Mouse (Mus musculus) liver, postnatal 0 days (tissue): Measurements from ENCODE around the gene Slc25a19. TPM values are rescaled to one million over a fixed set of nuclear protein-coding genes. Genes with fewer than 3 reads are reported as not detected.
A peak's percentile ranks its signal among the peaks of the same experiment; 100 is the strongest.

Source experiments
- ATAC-seq: fragments of 200-750 bp; cut with Nextera tagmentation; 2 replicates; pipeline ENCODE4 v1.8.0; 2017; ENCODE audit warnings: mild to moderate bottlenecking, moderate library complexity
- DNase-seq: peaks from one replicate; pipeline ENCODE4 v3.0.0-alpha.2; 2016
- H3K27ac ChIP-seq: fragments of 300-500 bp; sonication (generic); 2 replicates; pipeline ENCODE4 v1.5.1; 2014; ENCODE audit warnings: antibody characterized with exemption, moderate library complexity, mild to moderate bottlenecking, low read depth
- H3K27me3 ChIP-seq: fragments of 300-500 bp; sonication (generic); 2 replicates; pipeline ENCODE4 v1.6.1; 2014; ENCODE audit warnings: low read length, control low read depth, mixed read lengths; ENCODE audit not compliant: insufficient read depth
- H3K36me3 ChIP-seq: fragments of 300-500 bp; sonication (generic); replicated peaks from 2 replicates; pipeline ENCODE4 v1.6.1; 2014; ENCODE audit warnings: mild to moderate bottlenecking, control low read depth, low read length, moderate library complexity, mixed read lengths; ENCODE audit not compliant: insufficient read depth
- H3K4me1 ChIP-seq: fragments of 300-500 bp; sonication (generic); 2 replicates; pipeline ENCODE4 v1.6.1; 2014; ENCODE audit warnings: antibody characterized with exemption, mild to moderate bottlenecking, control low read depth; ENCODE audit not compliant: insufficient read depth
- H3K4me2 ChIP-seq: fragments of 300-500 bp; sonication (generic); 2 replicates; pipeline ENCODE4 v1.6.1; 2014; ENCODE audit warnings: low read depth, mild to moderate bottlenecking, low read length, moderate library complexity, mixed read lengths
- H3K4me3 ChIP-seq: fragments of 300-500 bp; sonication (generic); 2 replicates; pipeline ENCODE4 v1.5.1; 2014; ENCODE audit warnings: low read depth, low read length
- H3K9ac ChIP-seq: fragments of 300-500 bp; sonication (generic); replicated peaks from 2 replicates; pipeline ENCODE4 v1.6.1; 2014; ENCODE audit warnings: mild to moderate bottlenecking, moderate library complexity
- H3K9me3 ChIP-seq: fragments of 300-500 bp; sonication (generic); 2 replicates; pipeline ENCODE4 v1.6.1; 2016; ENCODE audit warnings: mild to moderate bottlenecking, control low read depth, low read length, mixed read lengths
- CTCF ChIP-seq: sonication (generic); IDR thresholded peaks from 2 replicates; pipeline ENCODE4 v1.5.1; 2016; ENCODE audit warnings: antibody characterized with exemption, low read depth
- EP300 ChIP-seq: IDR thresholded peaks from 2 replicates; pipeline ENCODE4 v1.6.1; 2016; ENCODE audit warnings: antibody characterized with exemption, low read depth, mild to moderate bottlenecking
- WGBS: fragments of 180-500 bp; shearing (Covaris S2); extraction: QIAGEN DNeasy Blood & Tissue Kit; methylation state at CpG from one replicate; pipeline ENCODE4 v1.1.7; 2014; ENCODE audit not compliant: insufficient replicate concordance; 5-methylcytosine and 5-hydroxymethylcytosine counted together
- polyA plus RNA-seq: library from polyadenylated mRNA; unstranded; fragments of >200 nt; fragmentation: Nextera tagmentation; extraction: Ambion mirVana; gene quantifications from 2 replicates; pipeline ENCODE4 v1.2.1, GENCODE M21; 2015

The Slc25a19 gene
- polyA plus RNA-seq, 1 experiment from 2014 or later = 6.9 TPM

GRCm38 (mm10) chr11:115672226-115672987 lies 44.3 kb upstream of the Slc25a19 start:
- no peak overlapping the region for H3K27ac ChIP-seq
- H3K4me3 ChIP-seq = no peak overlapping the region
- no peak for ATAC-seq
- H3K4me1 ChIP-seq = peaks cover 44% of the 10 kb centered on the region
- DNase-seq = no peak
- TF ChIP-seq EP300 = no peak
- TF ChIP-seq CTCF = no peak
- no peaks in the 10 kb centered on the region for H3K9me3 ChIP-seq
- H3K4me2 ChIP-seq = no peak overlapping the region
- WGBS = 70% methylated on average over 7 of the region's 7 CpGs
- no peaks in the 10 kb centered on the region; the same call in 1 of the 2 replicates for H3K36me3 ChIP-seq
- H3K9ac ChIP-seq = no peak overlapping the region
- H3K27me3 ChIP-seq = no peaks in the 10 kb centered on the region

DNA sequence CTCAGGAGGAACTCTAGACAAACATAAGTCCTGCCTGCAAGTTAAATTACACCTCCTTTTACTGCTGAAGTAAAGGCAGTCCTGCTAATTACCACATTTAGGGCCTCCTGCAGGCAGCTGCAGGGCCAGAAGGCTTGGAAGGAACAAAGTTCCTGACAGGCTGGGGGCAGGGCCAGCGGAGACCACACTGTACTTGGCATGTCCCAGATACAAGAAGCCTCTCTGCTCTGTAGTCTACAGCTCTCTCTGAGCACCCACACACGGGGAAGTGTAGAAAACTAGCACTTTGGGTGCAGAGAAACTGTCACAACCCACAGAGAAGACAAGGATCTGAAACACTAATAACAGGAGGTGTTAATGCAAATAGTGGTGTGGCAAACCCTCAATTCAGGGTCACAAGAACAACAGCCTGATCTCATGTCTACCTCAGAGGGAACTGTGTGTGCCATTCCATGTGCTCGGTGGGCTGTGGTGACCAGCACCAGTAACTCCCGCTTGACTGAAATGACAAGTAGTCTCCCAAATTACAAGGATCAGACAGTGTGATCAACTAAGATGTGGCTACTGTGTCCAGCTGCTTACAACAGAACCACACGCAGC lies 42.5 kb upstream of the Slc25a19 start:
- no peak overlapping the region for H3K27ac ChIP-seq
- ATAC-seq = peak; percentile 41; the same call in 1 of the 2 replicates

DNA sequence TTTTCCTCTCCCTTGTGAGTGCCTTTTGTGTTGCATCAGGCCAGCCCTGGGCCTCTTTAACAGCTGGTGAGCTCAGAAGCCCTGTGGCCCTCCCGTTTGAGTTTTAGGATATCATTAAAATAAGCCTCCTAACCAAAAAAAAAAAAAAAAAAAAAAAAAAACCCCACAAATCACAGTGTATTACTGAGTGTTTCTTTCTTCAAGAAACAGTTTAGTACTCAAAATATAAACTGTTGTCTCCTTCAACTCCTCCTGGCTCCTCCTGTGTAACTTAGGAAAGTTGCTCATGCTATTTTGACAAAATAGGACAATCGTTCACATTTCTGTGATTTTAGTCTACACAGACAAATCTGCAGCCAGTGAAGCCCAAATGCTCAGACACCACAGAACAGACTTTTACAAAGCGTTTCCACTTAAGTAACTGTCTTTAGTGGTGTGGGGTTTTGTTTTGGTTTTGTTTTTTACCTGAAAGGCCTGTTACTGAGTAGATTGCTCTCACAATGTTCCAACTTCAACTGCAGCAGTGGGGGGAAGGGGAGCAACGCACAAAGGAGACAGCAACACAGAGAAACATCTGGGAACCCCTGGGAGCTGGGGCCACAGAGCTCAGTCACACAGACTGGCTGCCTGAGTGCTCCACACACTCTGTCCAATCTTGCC lies 35.7 kb upstream of the Slc25a19 start:
- Histone ChIP-seq H3K4me3 (no peak overlapping the region), H3K9ac (no peak overlapping the region), H3K36me3 (peaks cover 7% of the 10 kb centered on the region; the same call in 1 of the 2 replicates), H3K4me2 (no peak overlapping the region), H3K27ac (no peak overlapping the region), H3K9me3 (no peaks in the 10 kb centered on the region), H3K27me3 (no peaks in the 10 kb centered on the region), H3K4me1 (peaks cover 13% of the 10 kb centered on the region)
- WGBS = 71% methylated on average over 4 of the region's 4 CpGs
- TF ChIP-seq CTCF (no peak), EP300 (no peak)
- ATAC-seq = no peak
- DNase-seq = no peak

More for the DNA sequence above, 42.5 kb upstream of the Slc25a19 start:
- Histone ChIP-seq H3K27me3 (no peaks in the 10 kb centered on the region), H3K4me2 (no peak overlapping the region), H3K9ac (no peak overlapping the region), H3K9me3 (no peaks in the 10 kb centered on the region), H3K36me3 (peaks cover 3% of the 10 kb centered on the region; the same call in 1 of the 2 replicates), H3K4me1 (peaks cover 39% of the 10 kb centered on the region), H3K4me3 (no peak overlapping the region)
- DNase-seq = no peak
- WGBS = 41% methylated on average over 5 of the region's 5 CpGs
- TF ChIP-seq EP300 (no peak), CTCF (no peak)

DNA sequence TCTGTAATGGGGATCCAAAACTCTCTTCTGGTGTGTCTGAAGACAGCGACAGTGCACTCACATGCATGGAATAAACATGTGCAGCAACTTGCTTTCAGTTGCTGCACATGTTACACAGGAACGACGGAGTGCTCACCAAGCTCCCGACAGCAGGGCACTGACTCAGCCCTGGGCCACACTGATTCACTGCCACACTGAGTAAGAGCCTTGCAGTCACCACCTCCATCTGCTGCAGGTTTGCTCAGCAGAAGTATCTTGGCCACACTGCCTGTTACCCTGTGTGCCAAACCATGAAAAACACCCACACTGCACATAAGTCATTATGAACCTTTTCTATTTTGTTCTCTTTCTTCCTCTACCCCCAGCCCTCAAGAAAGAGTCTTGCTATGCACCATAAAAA lies 32.3 kb upstream of the Slc25a19 start:
- no peaks in the 10 kb centered on the region for H3K27me3 ChIP-seq
- H3K4me1 ChIP-seq = peaks cover 7% of the 10 kb centered on the region
- no peak overlapping the region for H3K4me3 ChIP-seq
- ATAC-seq = no peak
- H3K9me3 ChIP-seq = no peaks in the 10 kb centered on the region
- DNase-seq = no peak
- H3K27ac ChIP-seq = no peak overlapping the region
- H3K36me3 ChIP-seq = peaks cover 5% of the 10 kb centered on the region; the same call in 1 of the 2 replicates
- TF ChIP-seq CTCF = no peak
- TF ChIP-seq EP300 = no peak
- H3K9ac ChIP-seq = no peak overlapping the region
- WGBS = 92% methylated on average over 4 of the region's 4 CpGs
- H3K4me2 ChIP-seq = no peak overlapping the region

GRCm38 (mm10) chr11:115658521-115658920 lies 30.4 kb upstream of the Slc25a19 start:
- no peak for TF ChIP-seq CTCF
- TF ChIP-seq EP300 = no peak
- no peak for ATAC-seq
- Histone ChIP-seq H3K4me3 (no peak overlapping the region), H3K9ac (no peak overlapping the region), H3K27me3 (no peaks in the 10 kb centered on the region), H3K9me3 (no peaks in the 10 kb centered on the region), H3K4me1 (0 out of 2 replicates have a peak, but pooled peaks cover 2% of the 10 kb centered on the region), H3K36me3 (peaks cover 14% of the 10 kb centered on the region), H3K27ac (no peak overlapping the region), H3K4me2 (no peak overlapping the region)
- DNase-seq = no peak
- WGBS = 66% methylated on average over 6 of the region's 6 CpGs

DNA sequence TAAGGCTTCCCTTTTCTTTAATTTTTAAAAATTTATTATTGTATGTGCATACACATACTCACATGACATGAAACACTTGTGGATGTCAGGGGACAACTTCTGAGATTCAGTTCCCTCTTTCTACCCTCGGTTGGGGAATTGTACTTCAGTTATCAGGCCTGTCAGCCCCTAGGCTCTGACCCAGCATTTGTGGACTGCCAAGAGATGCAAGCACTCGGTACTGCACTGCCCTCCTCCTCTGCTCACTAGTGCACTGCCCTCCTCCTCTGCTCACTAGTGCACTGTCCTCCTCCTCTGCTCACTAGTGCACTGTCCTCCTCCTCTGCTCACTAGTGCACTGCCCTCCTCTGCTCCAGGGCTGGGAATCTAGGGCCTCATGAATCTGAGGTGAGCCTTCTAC lies 26.0 kb upstream of the Slc25a19 start:
- ATAC-seq (no peak), DNase-seq (no peak)
- TF ChIP-seq CTCF (no peak), EP300 (no peak)
- 38% methylated on average over 2 of the region's 2 CpGs for WGBS
- Histone ChIP-seq H3K36me3 (peaks cover 35% of the 10 kb centered on the region), H3K9me3 (no peaks in the 10 kb centered on the region), H3K4me2 (no peak overlapping the region), H3K4me3 (no peak overlapping the region), H3K4me1 (no peaks in the 10 kb centered on the region), H3K9ac (no peak overlapping the region), H3K27ac (no peak overlapping the region), H3K27me3 (no peaks in the 10 kb centered on the region)
